Mouse (Mus musculus) bone marrow, adult 2 months (tissue): Measurements from ENCODE around the gene Sh3pxd2a. TPM values are rescaled to one million over a fixed set of nuclear protein-coding genes. Genes with fewer than 3 reads are reported as not detected.

Experiments used
- H3K27ac ChIP-seq: fragments of 200-500 bp; 2 replicates; pipeline ENCODE4 v1.5.1; 2012; ENCODE audit warnings: low read depth, mild to moderate bottlenecking, control low read depth, inconsistent platforms, low read length; ENCODE audit not compliant: control insufficient read depth, poor library complexity, insufficient read depth
- H3K4me1 ChIP-seq: fragments of 200-500 bp; 2 replicates; pipeline ENCODE4 v1.6.1; 2011; ENCODE audit warnings: low read length; ENCODE audit not compliant: control insufficient read depth, insufficient read depth
- H3K4me3 ChIP-seq: fragments of 200-500 bp; replicated peaks from 2 replicates; pipeline ENCODE3; 2011; ENCODE audit warnings: mild to moderate bottlenecking, low read depth, low read length, control low read depth; ENCODE audit not compliant: control insufficient read depth
- CTCF ChIP-seq: fragments of 200-500 bp; IDR thresholded peaks from 2 replicates; pipeline ENCODE4 v1.5.1; 2011; ENCODE audit warnings: low read length, control low read depth; ENCODE audit not compliant: control insufficient read depth, insufficient read depth
- POLR2A ChIP-seq: fragments of 200-500 bp; IDR thresholded peaks from 2 replicates; pipeline ENCODE4 v1.6.1; 2011; ENCODE audit warnings: low read depth, mild to moderate bottlenecking, control low read depth, low read length, borderline replicate concordance; ENCODE audit not compliant: control insufficient read depth
- WGBS: fragments of 180-500 bp; shearing (Covaris S2); methylation state at CpG from one replicate; pipeline ENCODE4 v1.1.7; 2018; 5-methylcytosine and 5-hydroxymethylcytosine counted together
- polyA plus RNA-seq: library from polyadenylated mRNA; stranded (reverse); fragments of >200 nt; gene quantifications from 2 replicates; pipeline ENCODE4 v1.2.4, GENCODE M21; 2011; ENCODE audit warnings: low replicate concordance; ENCODE audit not compliant: missing spikeins, insufficient read depth, insufficient read length

Gene Sh3pxd2a
- polyA plus RNA-seq, 1 experiment, result 8.3 TPM

GRCm38 (mm10) chr19:47261196-47261595 is 203.0 kb downstream of the Sh3pxd2a start:
- 86% methylated on average over 8 of the region's 8 CpGs for WGBS
- Histone ChIP-seq H3K27ac (no peak overlapping the region), H3K4me1 (no peaks in the 10 kb centered on the region), H3K4me3 (no peak overlapping the region)
- TF ChIP-seq CTCF, result no peak

DNA sequence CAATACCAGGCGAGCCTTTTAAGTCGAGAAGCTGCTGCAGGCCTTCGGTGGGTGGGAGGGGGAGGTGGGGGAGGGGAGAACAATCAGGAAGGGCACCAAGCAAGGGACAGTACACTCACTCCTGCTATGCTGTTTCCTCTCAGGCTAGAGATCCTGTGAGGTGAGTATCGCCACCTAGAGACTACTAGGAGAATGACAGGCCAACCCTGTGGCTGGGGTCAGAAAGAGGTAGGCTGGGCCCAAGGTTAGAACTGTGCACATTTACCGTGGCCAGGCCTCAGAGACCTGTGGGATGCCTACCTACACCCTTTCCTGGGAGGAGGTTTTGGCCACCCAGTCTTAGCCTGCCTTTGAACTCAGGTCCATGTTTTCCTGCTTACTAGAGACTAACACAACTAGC is 204.6 kb downstream of the Sh3pxd2a start:
- Histone ChIP-seq H3K27ac (no peak overlapping the region), H3K4me1 (no peaks in the 10 kb centered on the region), H3K4me3 (no peak overlapping the region)
- TF ChIP-seq POLR2A, result no peak
- peak; percentile 55; the same call in 1 of the 2 replicates for TF ChIP-seq CTCF
- WGBS, result 29% methylated on average over 5 of the region's 5 CpGs

GRCm38 (mm10) chr19:47255919-47256318 is 208.3 kb downstream of the Sh3pxd2a start:
- no peaks in the 10 kb centered on the region; the same call in 1 of the 2 replicates for H3K4me1 ChIP-seq
- H3K27ac ChIP-seq, result no peak overlapping the region
- 8% methylated on average over 6 of the region's 6 CpGs for WGBS
- no peak overlapping the region for H3K4me3 ChIP-seq
- TF ChIP-seq POLR2A (no peak), CTCF (no peak)

DNA sequence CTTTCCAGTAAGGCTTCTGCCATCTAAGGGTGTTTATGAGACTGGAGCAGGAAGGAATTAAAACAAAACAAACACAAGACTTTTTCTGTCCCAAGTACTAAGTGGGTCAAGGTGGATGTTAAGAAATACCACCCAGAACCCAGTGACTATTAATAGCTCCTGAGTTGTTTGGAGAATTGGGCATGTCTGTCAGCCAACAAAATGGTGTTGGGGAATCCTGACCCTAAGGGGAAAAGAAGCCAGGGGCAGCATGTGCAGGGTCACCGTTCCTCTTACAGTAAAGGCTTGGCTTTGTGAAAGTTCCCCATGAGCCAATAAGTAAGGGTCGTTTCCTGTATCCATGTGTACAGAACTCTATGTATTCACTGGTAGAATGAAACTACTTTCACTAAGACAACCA is 209.2 kb downstream of the Sh3pxd2a start:
- 49% methylated on average over 2 of the region's 2 CpGs for WGBS
- H3K4me1 ChIP-seq, result no peaks in the 10 kb centered on the region; the same call in 1 of the 2 replicates
- no peak for TF ChIP-seq POLR2A
- TF ChIP-seq CTCF, result no peak

GRCm38 (mm10) chr19:47253053-47253628 is 211.1 kb downstream of the Sh3pxd2a start:
- Histone ChIP-seq H3K4me1 (no peaks in the 10 kb centered on the region; the same call in 1 of the 2 replicates), H3K4me3 (no peak overlapping the region), H3K27ac (peak overlapping the region; percentile 9; the same call in 1 of the 2 replicates)
- 12% methylated on average over 90 of the region's 90 CpGs for WGBS
- TF ChIP-seq CTCF, result no peak
- no peak for TF ChIP-seq POLR2A

More for the DNA sequence above, 209.2 kb downstream of the Sh3pxd2a start:
- no peak overlapping the region for H3K4me3 ChIP-seq
- no peak overlapping the region for H3K27ac ChIP-seq

GRCm38 (mm10) chr19:47250931-47251330 is 213.3 kb downstream of the Sh3pxd2a start:
- Histone ChIP-seq H3K4me3 (no peak overlapping the region), H3K27ac (no peak overlapping the region), H3K4me1 (no peaks in the 10 kb centered on the region; the same call in 1 of the 2 replicates)
- whole genome bisulfite sequencing, result 58% methylated on average over 6 of the region's 6 CpGs
- no peak for TF ChIP-seq POLR2A

DNA sequence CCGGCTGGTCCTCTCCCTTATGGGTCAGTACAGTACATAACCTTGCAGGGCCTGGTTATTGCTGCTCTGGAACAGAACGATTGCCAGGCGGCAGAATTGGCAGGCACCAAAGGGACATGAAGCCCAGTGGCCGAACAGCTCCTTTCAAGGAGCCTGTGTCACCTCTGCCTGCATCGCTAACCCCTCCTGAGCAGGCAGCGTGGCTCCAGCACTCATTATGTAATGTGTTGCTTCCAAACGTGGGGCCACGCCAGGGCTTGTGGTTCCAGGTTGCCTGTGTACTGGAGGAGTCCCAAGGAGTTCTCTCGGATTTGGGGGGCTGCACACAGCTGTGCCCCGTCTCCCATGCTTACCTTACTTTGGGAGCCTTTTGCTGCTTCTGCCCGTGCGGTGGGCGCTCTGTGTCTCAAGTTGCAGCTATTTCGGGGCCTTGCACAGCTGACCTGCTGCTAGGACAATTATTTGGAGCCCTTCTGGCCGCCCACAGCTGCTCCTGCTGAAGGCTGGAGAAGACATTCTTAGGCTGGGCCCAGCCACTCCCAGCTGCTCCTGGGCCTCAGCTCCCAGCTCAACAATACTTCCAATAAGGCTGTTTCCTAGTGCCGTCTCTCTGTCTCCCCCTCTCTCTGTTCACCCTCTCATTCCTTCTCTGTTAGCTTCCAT is 215.2 kb downstream of the Sh3pxd2a start:
- TF ChIP-seq CTCF (no peak), POLR2A (no peak)
- H3K4me3 ChIP-seq, result no peak overlapping the region
- no peaks in the 10 kb centered on the region for H3K4me1 ChIP-seq
- no peak overlapping the region for H3K27ac ChIP-seq
- 73% methylated on average over 16 of the region's 16 CpGs for WGBS

DNA sequence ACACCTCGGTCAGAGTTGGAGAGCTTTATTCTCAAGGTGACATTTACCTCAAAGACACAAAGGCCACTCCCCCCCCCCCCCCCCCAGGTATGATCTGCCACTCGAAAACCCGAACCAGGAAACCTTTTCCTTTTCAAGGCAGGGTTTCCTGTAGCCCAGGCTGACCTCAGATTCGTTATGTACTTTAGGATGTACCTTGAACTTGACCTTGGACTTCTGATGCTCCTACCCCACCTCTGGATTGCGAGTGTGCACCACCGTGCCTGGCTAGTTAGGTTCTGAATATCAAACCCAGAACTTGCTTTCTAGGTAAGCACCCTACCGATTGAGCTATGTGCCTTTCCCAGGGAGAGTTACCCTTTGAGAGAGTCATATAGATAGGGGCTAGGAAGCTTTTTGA is 215.9 kb downstream of the Sh3pxd2a start:
- WGBS, result 66% methylated on average over 7 of the region's 7 CpGs
- Histone ChIP-seq H3K27ac (no peak overlapping the region), H3K4me3 (no peak overlapping the region), H3K4me1 (no peaks in the 10 kb centered on the region)
- TF ChIP-seq CTCF, result no peak
- TF ChIP-seq POLR2A, result no peak
